Mouse (Mus musculus): Measurements from ENCODE around the gene Spred2. TPM values are rescaled to one million over a fixed set of nuclear protein-coding genes. Genes with fewer than 3 reads are reported as not detected.
A peak's percentile ranks its signal among the peaks of the same experiment; 100 is the strongest.

The Spred2 gene
- polyA plus RNA-seq, 1 experiment from 2014 or later: 5.5 TPM

DNA sequence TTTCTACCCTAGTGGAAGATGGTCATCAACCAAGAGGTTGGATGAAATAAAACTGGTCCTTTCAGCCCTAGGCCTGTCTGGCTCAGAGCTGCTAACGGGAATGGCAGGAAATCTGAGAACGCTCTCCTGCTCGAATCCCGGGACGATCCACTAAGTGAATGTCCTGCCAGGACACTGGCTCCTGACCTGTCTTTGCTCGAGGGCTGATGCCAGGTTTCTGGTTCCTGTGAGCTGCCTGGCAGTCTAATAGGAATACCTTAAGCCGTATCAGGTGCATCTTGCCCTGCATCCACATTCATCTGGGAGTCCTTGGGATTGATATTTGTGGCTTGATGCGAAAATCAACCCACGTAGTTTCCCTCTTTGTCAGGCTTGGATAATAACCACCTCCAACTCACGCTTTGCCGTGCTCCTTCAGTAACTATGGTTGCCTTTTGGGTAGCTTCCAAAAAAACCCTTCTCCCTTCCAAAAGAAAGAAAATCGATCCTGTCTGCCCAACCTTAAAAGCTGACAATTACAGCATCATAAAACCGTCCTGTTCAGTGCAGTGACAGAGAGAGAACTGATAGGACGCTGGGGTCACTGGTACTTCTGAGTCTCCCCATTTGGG is 110.3 kb downstream of the Spred2 start:
- no peaks in the 10 kb centered on the region for H3K9me3 ChIP-seq (ENCODE audit: control insufficient read depth, low read length)
- no peak for ATAC-seq (ENCODE audit: low FRiP score, low TSS enrichment)
- peaks cover 4% of the 10 kb centered on the region; the same call in 1 of the 2 replicates for H3K4me1 ChIP-seq (ENCODE audit: control insufficient read depth, insufficient read depth, low read length)
- no peak for DNase-seq
- no peak overlapping the region for H3K4me3 ChIP-seq (replicated peaks; ENCODE audit: low read depth, low read length)
- no peak overlapping the region for H3K4me2 ChIP-seq (ENCODE audit: low read length)
- H3K27me3 ChIP-seq (ENCODE audit: control insufficient read depth, insufficient read depth, low read length): no peaks in the 10 kb centered on the region
- 79% methylated on average over 14 of the region's 14 CpGs for WGBS
- no peak overlapping the region for H3K27ac ChIP-seq (replicated peaks; ENCODE audit: low read depth, low read length)
- H3K9ac ChIP-seq (replicated peaks; ENCODE audit: low read length): no peak overlapping the region
- no peaks in the 10 kb centered on the region for H3K36me3 ChIP-seq (ENCODE audit: control insufficient read depth, insufficient read depth, low read length)

DNA sequence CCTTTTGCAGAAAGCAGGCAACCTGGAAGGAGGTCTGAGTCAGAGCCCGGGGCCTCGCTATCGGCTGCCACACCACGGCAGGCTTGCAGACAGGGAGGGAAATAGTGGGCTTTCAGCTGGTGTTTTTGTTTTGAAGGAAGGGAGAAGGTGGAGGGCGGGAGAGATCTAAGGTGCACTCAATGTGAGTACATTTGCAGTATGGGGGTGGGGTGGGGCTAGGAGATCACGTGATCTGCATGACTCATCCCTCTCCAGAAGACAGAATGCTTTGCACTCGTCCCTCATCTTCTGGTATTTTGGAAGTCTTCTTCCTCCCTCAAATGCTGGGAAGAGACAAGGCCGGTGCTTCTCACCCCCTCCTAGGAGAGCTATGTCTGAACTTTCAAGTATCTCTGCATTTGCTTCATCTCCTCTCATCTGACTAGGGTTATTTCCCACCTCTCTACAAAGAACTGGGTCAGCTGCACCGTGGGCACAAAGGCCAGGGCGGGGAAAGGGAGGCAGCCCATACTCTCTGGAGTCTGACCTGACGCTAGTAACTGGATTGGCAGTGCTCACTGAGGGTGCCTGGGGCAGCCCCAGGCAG is 111.3 kb downstream of the Spred2 start:
- Histone ChIP-seq H3K36me3 (ENCODE audit: control insufficient read depth, insufficient read depth, low read length) (no peaks in the 10 kb centered on the region), H3K4me2 (ENCODE audit: low read length) (no peak overlapping the region), H3K4me3 (replicated peaks; ENCODE audit: low read depth, low read length) (no peak overlapping the region), H3K4me1 (ENCODE audit: control insufficient read depth, insufficient read depth, low read length) (peaks cover 4% of the 10 kb centered on the region; the same call in 1 of the 2 replicates), H3K9ac (replicated peaks; ENCODE audit: low read length) (no peak overlapping the region), H3K27ac (replicated peaks; ENCODE audit: low read depth, low read length) (no peak overlapping the region), H3K9me3 (ENCODE audit: control insufficient read depth, low read length) (no peaks in the 10 kb centered on the region), H3K27me3 (ENCODE audit: control insufficient read depth, insufficient read depth, low read length) (no peaks in the 10 kb centered on the region)
- no peak for ATAC-seq (ENCODE audit: low FRiP score, low TSS enrichment)
- WGBS: 67% methylated on average over 11 of the region's 11 CpGs
- DNase-seq: no peak

- Histone ChIP-seq H3K4me3 (replicated peaks; ENCODE audit: low read depth, low read length) (no peak overlapping the region), H3K9ac (replicated peaks; ENCODE audit: low read length) (no peak overlapping the region), H3K36me3 (ENCODE audit: control insufficient read depth, insufficient read depth, low read length) (no peaks in the 10 kb centered on the region), H3K27me3 (ENCODE audit: control insufficient read depth, insufficient read depth, low read length) (no peaks in the 10 kb centered on the region), H3K9me3 (ENCODE audit: control insufficient read depth, low read length) (no peaks in the 10 kb centered on the region), H3K4me2 (ENCODE audit: low read length) (no peak overlapping the region), H3K4me1 (ENCODE audit: control insufficient read depth, insufficient read depth, low read length) (peaks cover 4% of the 10 kb centered on the region; the same call in 1 of the 2 replicates), H3K27ac (replicated peaks; ENCODE audit: low read depth, low read length) (no peak overlapping the region)
- WGBS: 63% methylated on average over 7 of the region's 7 CpGs
- no peak for ATAC-seq (ENCODE audit: low FRiP score, low TSS enrichment)
- DNase-seq: no peak
Observed at GRCm38 (mm10) chr11:20035972-20036371, 111.8 kb downstream of the Spred2 start.

DNA sequence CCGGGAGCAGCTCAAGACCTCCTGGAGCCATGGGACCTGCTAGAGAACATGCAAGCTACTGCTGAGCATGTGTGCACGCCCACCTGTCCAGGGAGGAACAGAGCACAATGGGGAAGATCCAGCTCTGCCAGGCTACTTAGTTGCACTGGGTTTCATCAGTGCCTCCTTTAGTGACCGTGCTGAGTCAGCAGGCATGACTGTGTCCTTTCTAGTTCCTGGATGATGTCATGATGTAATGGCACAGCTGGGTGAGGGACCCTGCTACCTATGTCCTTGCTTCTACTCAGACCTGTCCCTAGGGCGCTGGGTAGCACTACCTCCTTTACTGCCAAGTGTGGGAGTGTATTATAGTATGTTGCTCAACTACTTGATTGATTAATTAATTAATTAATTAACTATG is 113.6 kb downstream of the Spred2 start:
- ATAC-seq (ENCODE audit: low FRiP score, low TSS enrichment) (no peak), DNase-seq (no peak)
- peaks cover 8% of the 10 kb centered on the region for H3K4me1 ChIP-seq (ENCODE audit: control insufficient read depth, insufficient read depth, low read length)
- no peaks in the 10 kb centered on the region for H3K9me3 ChIP-seq (ENCODE audit: control insufficient read depth, low read length)
- no peaks in the 10 kb centered on the region for H3K27me3 ChIP-seq (ENCODE audit: control insufficient read depth, insufficient read depth, low read length)
- WGBS: 91% methylated on average over 4 of the region's 4 CpGs
- no peak overlapping the region for H3K9ac ChIP-seq (replicated peaks; ENCODE audit: low read length)
- no peak overlapping the region for H3K4me2 ChIP-seq (ENCODE audit: low read length)
- H3K36me3 ChIP-seq (ENCODE audit: control insufficient read depth, insufficient read depth, low read length): no peaks in the 10 kb centered on the region
- no peak overlapping the region for H3K27ac ChIP-seq (replicated peaks; ENCODE audit: low read depth, low read length)
- H3K4me3 ChIP-seq (replicated peaks; ENCODE audit: low read depth, low read length): no peak overlapping the region

- no peaks in the 10 kb centered on the region for H3K27me3 ChIP-seq (ENCODE audit: control insufficient read depth, insufficient read depth, low read length)
- no peaks in the 10 kb centered on the region for H3K9me3 ChIP-seq (ENCODE audit: control insufficient read depth, low read length)
- 22% methylated on average over 8 of the region's 8 CpGs for WGBS
- peak; percentile 64 for DNase-seq
- no peak overlapping the region for H3K9ac ChIP-seq (replicated peaks; ENCODE audit: low read length)
- H3K4me1 ChIP-seq (ENCODE audit: control insufficient read depth, insufficient read depth, low read length): peaks cover 8% of the 10 kb centered on the region
- H3K27ac ChIP-seq (replicated peaks; ENCODE audit: low read depth, low read length): no peak overlapping the region
- H3K36me3 ChIP-seq (ENCODE audit: control insufficient read depth, insufficient read depth, low read length): no peaks in the 10 kb centered on the region
- peak; percentile 41; the same call in 1 of the 2 replicates for ATAC-seq (ENCODE audit: low FRiP score, low TSS enrichment)
- peak overlapping the region; percentile 39 for H3K4me2 ChIP-seq (ENCODE audit: low read length)
- no peak overlapping the region for H3K4me3 ChIP-seq (replicated peaks; ENCODE audit: low read depth, low read length)
Observed at GRCm38 (mm10) chr11:20038723-20039122, 114.5 kb downstream of the Spred2 start.

DNA sequence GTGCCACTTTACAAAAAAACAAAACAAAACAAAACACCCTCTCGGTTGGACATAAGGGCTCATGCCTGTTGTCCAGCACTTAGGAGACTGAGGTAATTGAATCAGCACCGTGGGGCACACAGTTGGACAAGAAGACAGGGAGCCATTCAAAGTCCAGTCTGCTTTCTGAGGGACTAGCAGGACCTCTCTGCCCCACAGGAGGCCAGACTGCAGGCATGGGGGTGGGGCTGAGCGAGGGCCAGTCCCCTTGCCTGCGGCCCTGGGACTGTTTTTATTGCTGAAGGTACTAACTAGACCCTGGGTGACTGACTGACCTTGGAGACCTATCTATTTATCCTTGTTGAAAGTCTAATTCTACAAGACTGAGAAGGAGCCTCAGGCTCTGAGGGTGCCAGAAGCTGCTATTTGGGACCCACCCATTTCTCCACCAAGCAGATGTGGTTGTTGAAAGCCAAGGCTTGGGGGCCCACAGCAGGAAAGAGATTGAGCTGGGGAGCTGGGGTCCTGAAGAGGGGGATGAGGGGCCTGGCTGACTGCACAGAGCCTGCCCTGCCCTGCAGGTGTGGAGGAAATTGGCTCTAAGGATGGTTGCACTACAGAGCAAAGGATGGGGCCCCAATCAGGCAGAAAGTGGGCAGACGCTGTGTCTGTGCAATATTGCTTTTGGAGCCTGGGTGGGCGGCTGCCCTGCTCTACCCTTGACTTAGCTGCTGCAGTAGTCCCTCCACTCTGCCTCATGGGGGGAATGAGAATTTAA is 117.2 kb downstream of the Spred2 start:
- H3K9me3 ChIP-seq (ENCODE audit: control insufficient read depth, low read length): no peaks in the 10 kb centered on the region
- 24% methylated on average over 6 of the region's 6 CpGs for WGBS
- H3K27me3 ChIP-seq (ENCODE audit: control insufficient read depth, insufficient read depth, low read length): no peaks in the 10 kb centered on the region
- no peaks in the 10 kb centered on the region for H3K36me3 ChIP-seq (ENCODE audit: control insufficient read depth, insufficient read depth, low read length)
- H3K9ac ChIP-seq (replicated peaks; ENCODE audit: low read length): no peak overlapping the region
- H3K4me3 ChIP-seq (replicated peaks; ENCODE audit: low read depth, low read length): no peak overlapping the region
- DNase-seq (no peak), ATAC-seq (ENCODE audit: low FRiP score, low TSS enrichment) (0 out of 2 replicates have a peak, but pooled peaks have one; percentile 13)
- peaks cover 8% of the 10 kb centered on the region for H3K4me1 ChIP-seq (ENCODE audit: control insufficient read depth, insufficient read depth, low read length)
- H3K4me2 ChIP-seq (ENCODE audit: low read length): no peak overlapping the region
- no peak overlapping the region for H3K27ac ChIP-seq (replicated peaks; ENCODE audit: low read depth, low read length)

GRCm38 (mm10) chr11:20042106-20042505 is 117.9 kb downstream of the Spred2 start:
- Histone ChIP-seq H3K27me3 (ENCODE audit: control insufficient read depth, insufficient read depth, low read length) (no peaks in the 10 kb centered on the region), H3K4me2 (ENCODE audit: low read length) (no peak overlapping the region), H3K9me3 (ENCODE audit: control insufficient read depth, low read length) (no peaks in the 10 kb centered on the region), H3K36me3 (ENCODE audit: control insufficient read depth, insufficient read depth, low read length) (no peaks in the 10 kb centered on the region), H3K4me3 (replicated peaks; ENCODE audit: low read depth, low read length) (no peak overlapping the region), H3K9ac (replicated peaks; ENCODE audit: low read length) (no peak overlapping the region), H3K27ac (replicated peaks; ENCODE audit: low read depth, low read length) (no peak overlapping the region), H3K4me1 (ENCODE audit: control insufficient read depth, insufficient read depth, low read length) (peaks cover 8% of the 10 kb centered on the region)
- 76% methylated on average over 4 of the region's 4 CpGs for WGBS
- DNase-seq (no peak), ATAC-seq (ENCODE audit: low FRiP score, low TSS enrichment) (no peak)

DNA sequence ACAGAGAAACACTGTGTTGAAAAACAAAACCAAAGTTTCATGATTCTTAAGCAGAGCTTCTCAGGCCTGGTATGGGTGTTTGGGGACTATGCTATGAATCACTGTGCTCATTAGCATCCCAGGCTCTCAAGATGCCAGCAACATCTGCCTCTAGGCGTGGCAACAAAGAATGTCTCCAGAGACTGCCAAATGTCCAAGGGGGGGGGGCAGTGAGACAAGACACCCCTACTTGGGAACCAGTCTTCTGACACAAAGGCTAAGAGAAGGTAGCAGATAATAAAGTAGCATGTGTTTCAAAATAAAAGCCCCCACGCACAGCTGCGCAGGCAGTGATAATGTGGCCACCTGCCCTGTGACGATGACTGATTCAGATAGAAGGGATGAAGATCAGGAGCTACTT is 119.1 kb downstream of the Spred2 start:
- Histone ChIP-seq H3K9me3 (ENCODE audit: control insufficient read depth, low read length) (no peaks in the 10 kb centered on the region), H3K27ac (replicated peaks; ENCODE audit: low read depth, low read length) (no peak overlapping the region), H3K9ac (replicated peaks; ENCODE audit: low read length) (no peak overlapping the region), H3K4me1 (ENCODE audit: control insufficient read depth, insufficient read depth, low read length) (peaks cover 8% of the 10 kb centered on the region), H3K4me2 (ENCODE audit: low read length) (no peak overlapping the region), H3K36me3 (ENCODE audit: control insufficient read depth, insufficient read depth, low read length) (no peaks in the 10 kb centered on the region), H3K27me3 (ENCODE audit: control insufficient read depth, insufficient read depth, low read length) (no peaks in the 10 kb centered on the region), H3K4me3 (replicated peaks; ENCODE audit: low read depth, low read length) (no peak overlapping the region)
- 75% methylated on average over 4 of the region's 4 CpGs for WGBS
- ATAC-seq (ENCODE audit: low FRiP score, low TSS enrichment) (no peak), DNase-seq (no peak)

Data from midbrain, embryonic 14.5 days (tissue).